Mouse (Mus musculus): ENCODE data around the gene Gm42674. TPM values are rescaled to one million over a fixed set of nuclear protein-coding genes. Genes with fewer than 3 reads are reported as not detected.
A peak's percentile ranks its signal among the peaks of the same experiment; 100 is the strongest.

The Gm42674 gene
- total and polyA plus RNA-seq, 3 experiments, result not detected

DNA sequence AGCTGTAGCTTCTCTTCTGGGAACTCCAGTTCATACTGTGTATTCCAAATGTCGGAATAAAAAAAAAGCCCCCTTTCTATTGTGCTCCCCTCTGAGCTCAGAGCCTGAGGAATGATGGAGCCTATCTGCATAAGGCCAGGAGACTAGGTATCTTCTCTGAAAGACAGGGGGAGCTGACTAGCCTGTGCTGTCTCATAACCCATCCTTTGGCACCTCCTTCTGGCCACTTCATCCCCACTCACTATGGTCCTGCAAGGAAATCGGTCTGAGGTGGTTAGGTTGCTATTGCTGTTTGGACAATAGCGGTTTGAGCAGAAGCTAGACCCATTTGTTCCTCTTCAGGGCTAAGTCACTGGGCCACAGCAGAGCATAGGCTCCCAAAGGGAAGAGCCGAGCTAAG is 26.1 kb downstream of the Gm42674 start:
- no peaks in the 10 kb centered on the region for H3K9me3 ChIP-seq (replicated peaks; ENCODE audit: low read length)
- dilution Hi-C loops (cut with MboI; ENCODE audit: extremely low pct_ligation_motif_present, extremely low pct_unique_long_range_greater_than_20kb, low sequenced_read_pairs), result no loop called here

GRCm38 (mm10) chr3:90629298-90629697 is 27.6 kb downstream of the Gm42674 start:
- Histone ChIP-seq H3K4me2 (ENCODE audit: insufficient read depth, low read depth, poor library complexity, severe bottlenecking) (no peak overlapping the region), H3K9ac (ENCODE audit: insufficient read depth, low read depth) (no peak overlapping the region), H3K27me3 (replicated peaks) (peaks cover 3% of the 10 kb centered on the region), H3K9me3 (replicated peaks; ENCODE audit: low read length) (no peaks in the 10 kb centered on the region), H3K36me3 (replicated peaks in 1 of 2; ENCODE audit: control insufficient read depth in 1 of 2, insufficient read depth in 1 of 2, low read length in 1 of 2) (no peaks in the 10 kb centered on the region), H3K27ac (ENCODE audit: insufficient read depth, low read depth) (no peak overlapping the region), H3K4me3 (replicated peaks in 1 of 3; ENCODE audit: low read depth in 2 of 3, low read length in 2 of 3, poor library complexity in 1 of 3) (no peak overlapping the region), H3K79me2 (replicated peaks; ENCODE audit: control insufficient read depth, extremely low read depth, insufficient read depth, poor library complexity, severe bottlenecking) (no peaks in the 10 kb centered on the region), H3K4me1 (ENCODE audit: control insufficient read depth in 1 of 2, insufficient read depth in 2 of 2) (no peaks in the 10 kb centered on the region)
- no peak for DNase-seq (ENCODE audit: extremely low read depth)
- TF ChIP-seq BHLHE40 (IDR thresholded peaks at IDR 0.05; ENCODE audit: low read depth, low read length) (0 out of 2 replicates have a peak, but pooled peaks have one; percentile 20), JUND (conservative IDR thresholded peaks at IDR 0.05; ENCODE audit: low read depth, low read length) (no peak)
- in situ Hi-C loops (cut with MboI; ENCODE audit: low pct_ligation_motif_present, low pct_unique_long_range_greater_than_20kb, low sequenced_read_pairs) (no loop called here), dilution Hi-C loops (cut with MboI; ENCODE audit: extremely low pct_ligation_motif_present, extremely low pct_unique_long_range_greater_than_20kb, low sequenced_read_pairs) (no loop called here)

More for the DNA sequence above, 26.1 kb downstream of the Gm42674 start:
- Histone ChIP-seq H3K4me1 (ENCODE audit: control insufficient read depth in 1 of 2, insufficient read depth in 2 of 2) (peaks cover 0 to 9% of the 10 kb centered on the region in 2 experiments; a peak in 1 of 4 replicates), H3K4me3 (replicated peaks in 1 of 3; ENCODE audit: low read depth in 2 of 3, low read length in 2 of 3, poor library complexity in 1 of 3) (no peak overlapping the region), H3K9ac (ENCODE audit: insufficient read depth, low read depth) (no peak overlapping the region), H3K27me3 (replicated peaks) (no peaks in the 10 kb centered on the region), H3K4me2 (ENCODE audit: insufficient read depth, low read depth, poor library complexity, severe bottlenecking) (no peak overlapping the region), H3K27ac (ENCODE audit: insufficient read depth, low read depth) (no peak overlapping the region), H3K79me2 (replicated peaks; ENCODE audit: control insufficient read depth, extremely low read depth, insufficient read depth, poor library complexity, severe bottlenecking) (no peaks in the 10 kb centered on the region), H3K36me3 (replicated peaks in 1 of 2; ENCODE audit: control insufficient read depth in 1 of 2, insufficient read depth in 1 of 2, low read length in 1 of 2) (no peaks in the 10 kb centered on the region)
- peak in 1 of 2 experiments; percentile 99; a peak in 2 of 4 replicates for TF ChIP-seq CTCF (conservative IDR thresholded peaks at IDR 0.05 in 1 of 2, IDR thresholded peaks at IDR 0.05 in 1 of 2; ENCODE audit: low read depth in 2 of 2, low read length in 2 of 2)
- TF ChIP-seq JUN (IDR thresholded peaks at IDR 0.05; ENCODE audit: insufficient read depth, low read depth, low read length), result no peak
- no peak for TF ChIP-seq MAFK (IDR thresholded peaks at IDR 0.05; ENCODE audit: insufficient replicate concordance, low read length)
- TF ChIP-seq POLR2AphosphoS2 (IDR thresholded peaks at IDR 0.05; ENCODE audit: low read depth, low read length), result no peak
- no peak for TF ChIP-seq HCFC1 (IDR thresholded peaks at IDR 0.05; ENCODE audit: low read depth, low read length)
- no peak for TF ChIP-seq UBTF (IDR thresholded peaks at IDR 0.05; ENCODE audit: low read depth, low read length)
- TF ChIP-seq TCF12 (IDR thresholded peaks at IDR 0.05; ENCODE audit: low read depth, low read length), result no peak
- no peak for TF ChIP-seq RCOR1 (conservative IDR thresholded peaks at IDR 0.05; ENCODE audit: low read depth, low read length)
- no peak for TF ChIP-seq USF2 (conservative IDR thresholded peaks at IDR 0.05; ENCODE audit: low read depth, low read length)
- no peak for TF ChIP-seq NRF1 (IDR thresholded peaks at IDR 0.05; ENCODE audit: low read depth, low read length)
- TF ChIP-seq ETS1 (conservative IDR thresholded peaks at IDR 0.05; ENCODE audit: low read depth, low read length), result no peak
- TF ChIP-seq POLR2A (IDR thresholded peaks at IDR 0.05; ENCODE audit: low read depth, low read length), result no peak
- peak; percentile 74 for TF ChIP-seq RAD21 (IDR thresholded peaks at IDR 0.05; ENCODE audit: low read depth, low read length)
- TF ChIP-seq NELFE (IDR thresholded peaks at IDR 0.05; ENCODE audit: low read depth, low read length), result peak; percentile 44; the same call in 1 of the 2 replicates
- TF ChIP-seq ZNF384 (IDR thresholded peaks at IDR 0.05; ENCODE audit: low read depth, low read length), result no peak
- no peak for TF ChIP-seq ZKSCAN1 (IDR thresholded peaks at IDR 0.05; ENCODE audit: borderline replicate concordance, low read depth, low read length)
- no peak for TF ChIP-seq JUND (conservative IDR thresholded peaks at IDR 0.05; ENCODE audit: low read depth, low read length)
- no peak for TF ChIP-seq GABPA (IDR thresholded peaks at IDR 0.05; ENCODE audit: insufficient replicate concordance, low read depth, low read length)
- no peak for TF ChIP-seq CHD2 (IDR thresholded peaks at IDR 0.05; ENCODE audit: low read length)
- TF ChIP-seq ZC3H11A (IDR thresholded peaks at IDR 0.05; ENCODE audit: low read depth, low read length), result no peak
- TF ChIP-seq BHLHE40 (IDR thresholded peaks at IDR 0.05; ENCODE audit: low read depth, low read length), result no peak
- no peak for TF ChIP-seq SIN3A (IDR thresholded peaks at IDR 0.05; ENCODE audit: low read length)
- no peak for TF ChIP-seq PAX5 (IDR thresholded peaks at IDR 0.05; ENCODE audit: low read length)
- TF ChIP-seq MAX (IDR thresholded peaks at IDR 0.05; ENCODE audit: low read length), result no peak
- TF ChIP-seq USF1 (IDR thresholded peaks at IDR 0.05; ENCODE audit: low read depth, low read length), result no peak
- no peak for TF ChIP-seq IRF4 (IDR thresholded peaks at IDR 0.05; ENCODE audit: low read depth, low read length)
- TF ChIP-seq E2F4 (IDR thresholded peaks at IDR 0.05; ENCODE audit: insufficient replicate concordance, low read depth, low read length), result no peak
- peak; percentile 56 for TF ChIP-seq SMC3 (IDR thresholded peaks at IDR 0.05; ENCODE audit: low read depth, low read length)
- DNase-seq (ENCODE audit: extremely low read depth), result peak; percentile 18
- in situ Hi-C loops (cut with MboI; ENCODE audit: low pct_ligation_motif_present, low pct_unique_long_range_greater_than_20kb, low sequenced_read_pairs), result no loop called here
